Mouse (Mus musculus) lung, postnatal 0 days (tissue): ENCODE measurements around the gene Gm21973.

Experiments used
- CTCF ChIP-seq: IDR thresholded peaks from 2 replicates; pipeline ENCODE4 v1.5.1; 2016; ENCODE audit warnings: antibody characterized with exemption, mild to moderate bottlenecking
- EP300 ChIP-seq: IDR thresholded peaks from 2 replicates; pipeline ENCODE4 v1.6.1; 2016; ENCODE audit warnings: antibody characterized with exemption, mild to moderate bottlenecking, control low read depth

- TF ChIP-seq CTCF (no peak), EP300 (no peak)
These were observed 54.7 kb downstream of the Gm21973 start for GRCm38 (mm10) chr15:10379757-10380458.
